Mouse (Mus musculus) limb, embryonic 11.5 days (tissue): ENCODE measurements around the gene Rarb. TPM values are rescaled to one million over a fixed set of nuclear protein-coding genes. Genes with fewer than 3 reads are reported as not detected.

Source experiments
- ATAC-seq: fragments of 200-750 bp; cut with Nextera tagmentation; 2 replicates; pipeline ENCODE4 v1.8.0; 2017; ENCODE audit warnings: low read depth; ENCODE audit not compliant: insufficient number of reproducible peaks, low FRiP score, low TSS enrichment
- DNase-seq: peaks from one replicate; pipeline ENCODE4 v3.0.0-alpha.2; 2015; ENCODE audit warnings: low spot score
- H3K27ac ChIP-seq: fragments of 300-500 bp; sonication (generic); replicated peaks from 2 replicates; pipeline ENCODE4 v1.5.1; 2014; ENCODE audit warnings: low read depth, mild to moderate bottlenecking, low read length
- H3K27me3 ChIP-seq: fragments of 300-500 bp; sonication (generic); 2 replicates; pipeline ENCODE4 v1.6.1; 2014; ENCODE audit warnings: mild to moderate bottlenecking, low read length, mixed read lengths; ENCODE audit not compliant: control insufficient read depth, insufficient read depth
- H3K36me3 ChIP-seq: fragments of 300-500 bp; sonication (generic); 2 replicates; pipeline ENCODE4 v1.6.1; 2014; ENCODE audit warnings: mild to moderate bottlenecking, low read length, moderate library complexity, mixed read lengths; ENCODE audit not compliant: control insufficient read depth, insufficient read depth
- H3K4me1 ChIP-seq: fragments of 300-500 bp; sonication (generic); 2 replicates; pipeline ENCODE4 v1.6.1; 2014; ENCODE audit warnings: low read length, mixed read lengths; ENCODE audit not compliant: control insufficient read depth, insufficient read depth
- H3K4me2 ChIP-seq: fragments of 300-500 bp; sonication (generic); 2 replicates; pipeline ENCODE4 v1.6.1; 2014; ENCODE audit warnings: low read depth, mild to moderate bottlenecking, moderate library complexity; ENCODE audit not compliant: severe bottlenecking
- H3K4me3 ChIP-seq: fragments of 300-500 bp; sonication (generic); 2 replicates; pipeline ENCODE4 v1.5.1; 2014; ENCODE audit warnings: low read depth, low read length
- H3K9ac ChIP-seq: fragments of 300-500 bp; sonication (generic); 2 replicates; pipeline ENCODE4 v1.6.1; 2014; ENCODE audit warnings: mild to moderate bottlenecking, low read length
- H3K9me3 ChIP-seq: fragments of 300-500 bp; sonication (generic); 2 replicates; pipeline ENCODE4 v1.6.1; 2016; ENCODE audit warnings: low read length; ENCODE audit not compliant: control insufficient read depth
- WGBS: fragments of 180-500 bp; shearing (Covaris S2); extraction: QIAGEN DNeasy Blood & Tissue Kit; methylation state at CpG from one replicate; pipeline ENCODE4 v1.1.7; 2014; 5-methylcytosine and 5-hydroxymethylcytosine counted together
- polyA plus RNA-seq: library from polyadenylated mRNA; unstranded; fragments of >200 nt; fragmentation: Nextera tagmentation; extraction: Ambion mirVana; gene quantifications from 2 replicates; pipeline ENCODE4 v1.2.1, GENCODE M21; 2014

Gene Rarb
- polyA plus RNA-seq, 1 experiment from 2014 or later = 13.3 TPM

DNA sequence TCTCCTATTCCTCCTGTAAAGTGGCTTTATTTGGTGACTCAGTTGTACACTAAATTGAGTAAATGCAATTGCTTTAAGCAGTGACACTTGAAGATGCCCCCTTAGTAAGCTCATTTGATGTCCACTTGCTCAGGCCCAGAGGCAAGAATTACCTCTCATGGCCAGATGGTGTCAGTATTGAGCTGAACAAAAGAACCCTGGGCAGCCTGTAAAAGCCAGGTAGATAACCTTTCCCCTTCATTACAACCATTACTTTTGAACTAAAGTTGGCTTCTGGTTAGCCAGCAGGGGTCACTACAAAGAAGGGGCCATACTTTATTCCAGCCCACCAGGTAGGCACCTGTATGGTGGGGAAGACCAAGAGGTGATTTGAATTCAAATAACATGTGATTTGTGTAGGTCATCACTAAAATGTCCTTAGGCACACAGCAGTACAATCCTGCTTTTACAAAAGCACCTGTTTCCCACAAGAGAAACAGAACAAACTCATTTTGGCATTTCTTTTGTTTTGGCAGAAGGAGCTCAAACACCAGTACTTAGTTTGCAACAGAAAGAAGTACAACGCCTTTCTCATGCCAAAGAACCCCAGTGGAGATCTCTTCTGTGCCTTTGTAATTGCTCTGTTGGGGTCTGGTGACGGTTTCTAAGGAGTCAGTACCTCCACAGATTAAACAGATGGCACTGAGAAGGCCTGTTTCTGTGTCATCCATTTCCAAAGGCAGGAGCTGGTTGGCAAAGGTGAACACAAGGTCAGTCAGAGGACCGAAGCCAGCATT, 384.4 kb downstream of the Rarb start:
- WGBS = 77% methylated on average over 3 of the region's 3 CpGs
- H3K27ac ChIP-seq = no peak overlapping the region
- no peaks in the 10 kb centered on the region for H3K9me3 ChIP-seq
- no peaks in the 10 kb centered on the region for H3K27me3 ChIP-seq
- DNase-seq (peak; percentile 79), ATAC-seq (no peak; the same call in 1 of the 2 replicates)
- H3K9ac ChIP-seq = no peak overlapping the region
- H3K4me1 ChIP-seq = no peaks in the 10 kb centered on the region
- no peak overlapping the region for H3K4me2 ChIP-seq
- H3K36me3 ChIP-seq = peaks cover 7% of the 10 kb centered on the region; the same call in 1 of the 2 replicates
- no peak overlapping the region for H3K4me3 ChIP-seq

DNA sequence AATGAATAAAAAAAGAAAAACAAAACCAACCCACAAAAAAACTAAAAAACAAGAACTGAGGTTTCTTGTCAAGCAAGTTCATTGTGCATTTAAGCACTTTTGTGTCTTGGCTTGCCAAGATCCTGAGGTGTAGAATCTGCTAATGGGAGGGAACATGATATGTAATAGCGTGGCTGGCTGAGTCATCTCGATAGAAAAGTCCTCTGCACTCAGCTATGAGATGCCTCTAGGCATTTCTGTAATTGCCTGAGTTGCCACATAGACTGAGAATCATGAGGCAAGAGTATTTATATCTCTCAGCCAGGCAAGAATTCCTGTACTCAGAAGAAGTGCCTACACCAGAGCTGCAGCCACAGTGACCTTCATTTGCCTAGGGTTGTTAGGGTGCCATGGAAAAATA, 385.8 kb downstream of the Rarb start:
- Histone ChIP-seq H3K36me3 (peaks cover 7% of the 10 kb centered on the region; the same call in 1 of the 2 replicates), H3K4me1 (no peaks in the 10 kb centered on the region), H3K27ac (no peak overlapping the region), H3K9me3 (no peaks in the 10 kb centered on the region), H3K27me3 (no peaks in the 10 kb centered on the region), H3K4me3 (no peak overlapping the region), H3K9ac (no peak overlapping the region), H3K4me2 (no peak overlapping the region)
- 83% methylated on average over 2 of the region's 2 CpGs for WGBS
- no peak for ATAC-seq
- no peak for DNase-seq

DNA sequence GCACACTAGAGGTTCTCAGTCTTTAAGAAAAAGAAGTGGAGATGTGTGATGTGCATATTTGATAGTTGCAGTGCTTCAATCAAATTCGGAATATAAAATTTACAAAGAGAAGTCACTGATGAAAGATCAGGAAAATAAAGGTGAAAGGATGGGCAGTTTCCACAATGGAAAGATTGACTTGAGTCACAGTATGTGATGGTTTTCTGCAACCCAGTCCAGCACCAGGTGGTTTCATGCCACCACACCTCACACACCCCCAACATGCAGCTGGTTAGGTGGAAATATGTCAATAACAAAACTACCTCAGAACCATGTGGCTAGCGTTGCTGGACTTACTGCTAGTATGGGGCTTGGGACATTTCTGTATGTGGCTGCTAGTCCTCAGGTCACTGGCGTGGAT, 386.4 kb downstream of the Rarb start:
- Histone ChIP-seq H3K9me3 (no peaks in the 10 kb centered on the region), H3K27ac (no peak overlapping the region), H3K4me2 (no peak overlapping the region), H3K4me1 (no peaks in the 10 kb centered on the region), H3K36me3 (peaks cover 7% of the 10 kb centered on the region; the same call in 1 of the 2 replicates), H3K4me3 (no peak overlapping the region), H3K27me3 (no peaks in the 10 kb centered on the region), H3K9ac (no peak overlapping the region)
- DNase-seq (no peak), ATAC-seq (no peak)
- WGBS = 87% methylated on average over 3 of the region's 3 CpGs

DNA sequence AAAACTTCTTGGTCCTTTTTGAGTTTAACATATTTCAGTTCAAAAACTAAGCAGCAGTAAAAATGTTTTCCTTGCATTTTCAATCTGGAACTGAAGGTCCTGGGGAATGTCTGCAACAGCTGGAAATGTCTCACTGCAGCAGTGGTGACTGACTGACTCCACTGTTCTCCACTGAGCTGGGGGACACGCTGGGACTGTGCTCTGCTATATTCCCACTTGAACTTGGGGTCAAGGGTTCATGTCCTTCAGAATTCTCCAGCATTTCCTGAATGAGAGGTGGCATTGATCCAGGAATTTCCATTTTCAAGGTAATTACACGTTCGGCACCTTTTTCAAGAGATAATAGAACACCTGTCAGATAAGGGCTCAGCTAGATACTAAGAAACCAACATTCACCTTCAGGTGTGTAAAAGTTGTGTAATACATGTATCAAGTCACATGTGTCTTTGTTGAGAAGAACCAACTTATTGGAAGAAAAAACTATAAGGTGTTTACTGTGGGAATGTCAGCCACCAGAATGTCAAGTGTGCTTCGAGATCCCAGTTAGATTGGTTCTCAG, 386.9 kb downstream of the Rarb start:
- no peaks in the 10 kb centered on the region for H3K4me1 ChIP-seq
- DNase-seq (no peak), ATAC-seq (no peak)
- H3K27me3 ChIP-seq = no peaks in the 10 kb centered on the region
- H3K9me3 ChIP-seq = no peaks in the 10 kb centered on the region
- peaks cover 7% of the 10 kb centered on the region; the same call in 1 of the 2 replicates for H3K36me3 ChIP-seq
- H3K4me3 ChIP-seq = no peak overlapping the region
- H3K27ac ChIP-seq = no peak overlapping the region
- WGBS = 80% methylated on average over 4 of the region's 4 CpGs
- H3K4me2 ChIP-seq = no peak overlapping the region
- no peak overlapping the region for H3K9ac ChIP-seq

DNA sequence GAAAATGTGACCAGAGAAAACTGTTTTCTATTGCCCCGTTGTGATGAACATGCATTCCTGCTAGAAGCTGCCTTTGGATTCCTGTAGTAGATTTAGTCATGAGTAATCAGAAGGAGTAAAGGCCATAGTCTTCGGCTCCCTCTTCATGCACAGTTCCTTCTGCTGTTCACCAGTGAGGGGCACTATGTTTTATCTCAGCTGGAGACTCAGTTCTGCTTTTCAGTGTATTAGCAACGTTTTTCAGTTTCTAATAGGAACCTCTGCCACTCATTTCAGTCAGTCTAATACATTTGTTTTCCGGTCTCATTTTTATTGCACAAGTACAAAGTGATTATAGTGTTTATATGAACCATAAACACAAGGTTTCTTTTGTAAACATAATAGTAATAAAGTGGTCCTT, 391.4 kb downstream of the Rarb start:
- no peaks in the 10 kb centered on the region for H3K4me1 ChIP-seq
- no peaks in the 10 kb centered on the region for H3K9me3 ChIP-seq
- no peak overlapping the region for H3K9ac ChIP-seq
- no peak overlapping the region for H3K4me3 ChIP-seq
- WGBS = 80% methylated on average over 4 of the region's 4 CpGs
- ATAC-seq = no peak
- H3K27me3 ChIP-seq = no peaks in the 10 kb centered on the region
- H3K4me2 ChIP-seq = no peak overlapping the region
- no peak overlapping the region for H3K27ac ChIP-seq
- DNase-seq = no peak
- peaks cover 9% of the 10 kb centered on the region; the same call in 1 of the 2 replicates for H3K36me3 ChIP-seq

DNA sequence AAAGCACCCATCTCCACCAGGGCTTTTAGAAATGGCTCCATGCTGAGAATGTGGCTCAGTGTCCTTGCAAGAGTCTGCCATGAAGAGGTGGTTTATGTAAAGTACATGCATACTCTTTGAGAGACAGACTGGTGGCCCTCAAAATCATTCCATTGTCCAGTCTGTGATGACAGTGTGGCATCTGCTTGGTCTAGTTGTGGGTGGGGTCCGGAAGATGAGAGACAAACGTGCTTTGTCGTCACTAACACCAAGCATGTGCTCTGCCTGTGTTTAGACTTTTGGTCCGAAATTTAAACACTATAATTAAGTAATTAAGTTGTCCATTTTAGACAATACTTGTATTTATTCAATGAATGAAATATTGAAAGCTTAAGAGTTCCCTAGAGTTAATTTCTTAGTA, 404.8 kb downstream of the Rarb start:
- DNase-seq = no peak
- Histone ChIP-seq H3K9me3 (no peaks in the 10 kb centered on the region), H3K4me1 (no peaks in the 10 kb centered on the region), H3K4me2 (no peak overlapping the region), H3K27me3 (no peaks in the 10 kb centered on the region), H3K9ac (no peak overlapping the region), H3K27ac (no peak overlapping the region), H3K36me3 (peaks cover 5% of the 10 kb centered on the region; the same call in 1 of the 2 replicates), H3K4me3 (no peak overlapping the region)
- ATAC-seq = no peak
- 90% methylated on average over 4 of the region's 4 CpGs for WGBS

DNA sequence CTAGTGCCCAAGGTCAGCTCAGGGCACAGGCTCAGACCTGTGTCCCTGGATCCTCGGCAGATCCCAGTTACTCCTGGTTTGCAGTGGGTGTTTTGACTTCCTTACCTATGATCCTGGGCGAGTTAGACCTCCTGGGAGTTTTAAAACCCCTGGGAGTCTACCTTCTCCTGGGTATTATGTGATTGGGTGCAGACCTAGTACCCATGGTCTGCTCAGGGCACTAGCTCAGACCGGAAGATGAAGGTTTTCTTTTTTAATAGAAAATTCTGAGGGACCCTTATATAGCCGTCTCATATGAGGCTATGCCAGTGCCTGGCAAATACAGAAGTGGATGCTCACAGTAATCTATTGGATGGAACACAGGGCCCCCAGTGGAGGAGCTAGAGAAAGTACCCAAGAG, 413.8 kb downstream of the Rarb start:
- no peak overlapping the region for H3K9ac ChIP-seq
- H3K4me2 ChIP-seq = no peak overlapping the region
- no peak overlapping the region for H3K27ac ChIP-seq
- H3K36me3 ChIP-seq = peaks cover 4% of the 10 kb centered on the region
- H3K27me3 ChIP-seq = no peaks in the 10 kb centered on the region
- 94% methylated on average over 4 of the region's 4 CpGs for WGBS
- ATAC-seq (no peak), DNase-seq (no peak)
- H3K4me1 ChIP-seq = no peaks in the 10 kb centered on the region
- no peaks in the 10 kb centered on the region for H3K9me3 ChIP-seq
- no peak overlapping the region for H3K4me3 ChIP-seq

DNA sequence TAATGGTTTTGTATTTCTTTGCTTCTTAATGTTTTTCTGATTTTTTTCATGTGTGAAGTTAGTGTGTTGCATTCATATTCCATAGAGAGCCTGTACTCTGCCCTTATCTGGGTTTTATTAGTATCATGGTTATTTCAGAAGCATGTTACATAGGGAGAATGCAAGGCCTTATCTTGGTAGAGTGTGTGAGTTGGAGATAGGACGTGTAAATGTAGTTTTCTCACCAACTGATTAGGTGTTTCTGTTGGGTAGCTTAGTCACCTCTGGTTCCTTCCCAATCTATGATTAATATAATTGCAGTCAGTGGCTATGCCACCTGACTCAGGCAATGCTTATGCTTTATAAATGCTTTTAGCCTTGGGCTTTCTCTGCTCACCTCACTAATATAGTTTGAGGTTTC, 434.2 kb downstream of the Rarb start:
- no peaks in the 10 kb centered on the region for H3K4me1 ChIP-seq
- WGBS = 77% methylated on average over 1 of the region's 1 CpGs
- no peak overlapping the region for H3K27ac ChIP-seq
- no peak overlapping the region for H3K4me2 ChIP-seq
- no peak overlapping the region for H3K4me3 ChIP-seq
- H3K36me3 ChIP-seq = no peaks in the 10 kb centered on the region
- no peak overlapping the region for H3K9ac ChIP-seq
- no peaks in the 10 kb centered on the region for H3K27me3 ChIP-seq
- no peak for DNase-seq
- H3K9me3 ChIP-seq = no peaks in the 10 kb centered on the region
- ATAC-seq = no peak
